Mouse (Mus musculus): Measurements from ENCODE around the gene Cyp17a1. TPM values are rescaled to one million over a fixed set of nuclear protein-coding genes. Genes with fewer than 3 reads are reported as not detected.

Cyp17a1 gene
- polyA plus RNA-seq, 1 experiment from 2014 or later, result 0.86 TPM

GRCm38 (mm10) chr19:46668263-46668662 is 4.7 kb downstream of the Cyp17a1 start:
- 82% methylated on average over 10 of the region's 10 CpGs for WGBS
- H3K27ac ChIP-seq (ENCODE audit: poor library complexity, severe bottlenecking), result no peak overlapping the region
- H3K36me3 ChIP-seq, result no peaks in the 10 kb centered on the region
- H3K4me2 ChIP-seq, result no peak overlapping the region
- no peak overlapping the region for H3K4me3 ChIP-seq
- ATAC-seq (ENCODE audit: insufficient number of reproducible peaks, low FRiP score), result no peak
- H3K4me1 ChIP-seq (replicated peaks), result peaks cover 32% of the 10 kb centered on the region
- no peaks in the 10 kb centered on the region for H3K9me3 ChIP-seq (replicated peaks)
- peaks cover 10% of the 10 kb centered on the region; the same call in 1 of the 2 replicates for H3K27me3 ChIP-seq (replicated peaks)
- no peak overlapping the region for H3K9ac ChIP-seq

DNA sequence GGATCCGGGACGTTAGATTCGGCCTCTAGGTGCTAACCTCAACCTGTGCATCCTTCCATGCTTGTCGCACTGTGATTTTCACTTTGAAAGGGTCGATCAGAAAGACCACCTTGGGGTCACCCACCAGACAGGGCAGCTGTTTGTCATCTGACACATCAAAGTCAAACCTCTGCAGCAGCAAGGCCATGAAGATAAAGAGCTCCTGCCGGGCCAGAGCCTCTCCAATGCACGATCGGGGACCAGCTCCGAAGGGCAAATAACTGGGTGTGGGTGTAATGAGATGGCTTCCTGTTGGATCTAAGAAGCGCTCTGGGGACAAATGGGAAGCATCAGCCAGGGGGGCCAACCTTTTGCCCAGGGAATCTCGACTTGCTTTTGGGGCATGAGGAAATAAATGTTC is 5.7 kb downstream of the Cyp17a1 start:
- H3K9me3 ChIP-seq (replicated peaks), result no peaks in the 10 kb centered on the region
- H3K27me3 ChIP-seq (replicated peaks), result peaks cover 10% of the 10 kb centered on the region; the same call in 1 of the 2 replicates
- peaks cover 35% of the 10 kb centered on the region for H3K4me1 ChIP-seq (replicated peaks)
- H3K4me2 ChIP-seq, result no peak overlapping the region
- H3K4me3 ChIP-seq, result no peak overlapping the region
- H3K36me3 ChIP-seq, result no peaks in the 10 kb centered on the region
- no peak overlapping the region for H3K9ac ChIP-seq
- ATAC-seq (ENCODE audit: insufficient number of reproducible peaks, low FRiP score), result no peak
- 48% methylated on average over 11 of the region's 11 CpGs for WGBS
- no peak overlapping the region for H3K27ac ChIP-seq (ENCODE audit: poor library complexity, severe bottlenecking)

DNA sequence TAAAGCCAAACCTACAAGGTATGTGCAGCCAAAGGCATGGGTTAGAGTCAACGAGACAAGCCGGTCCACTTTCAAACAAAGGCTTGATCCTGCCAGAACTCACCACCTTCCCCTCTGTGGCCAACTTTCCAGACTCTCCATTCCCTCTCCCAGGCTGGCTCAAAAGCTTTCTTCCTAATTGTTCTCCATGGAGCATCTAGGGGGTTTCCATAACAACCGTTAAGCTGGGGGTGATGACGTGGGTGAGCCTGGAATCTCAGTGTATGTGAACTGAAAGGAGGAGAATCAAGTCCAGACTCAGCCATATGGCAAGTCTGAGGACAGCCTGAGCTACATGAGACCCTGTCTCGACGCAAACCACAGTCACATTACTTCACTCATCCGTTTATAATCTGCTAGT is 7.5 kb downstream of the Cyp17a1 start:
- H3K4me1 ChIP-seq (replicated peaks), result peaks cover 46% of the 10 kb centered on the region

DNA sequence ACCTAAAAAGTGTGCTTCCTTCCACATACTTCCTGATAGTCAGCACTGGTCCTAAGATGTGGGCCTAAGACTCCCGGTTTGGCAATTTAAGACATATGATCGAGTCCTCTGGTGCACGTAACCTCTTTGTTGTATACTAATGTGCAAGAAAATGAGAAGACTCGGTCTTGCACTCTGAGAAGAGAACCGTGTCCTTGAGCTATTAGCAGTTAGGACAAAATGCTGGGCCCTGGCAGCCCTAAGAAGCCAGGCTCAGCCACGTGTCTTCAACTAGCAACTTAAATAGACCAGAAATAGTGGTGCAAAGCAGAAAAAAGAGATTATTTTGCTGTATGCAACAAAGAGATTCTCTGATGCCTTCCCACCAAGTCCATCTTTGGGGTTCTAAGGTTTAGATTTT is 10.2 kb downstream of the Cyp17a1 start:
- 77% methylated on average over 6 of the region's 6 CpGs for WGBS
- Histone ChIP-seq H3K9ac (no peak overlapping the region), H3K27me3 (replicated peaks) (no peaks in the 10 kb centered on the region), H3K4me2 (no peak overlapping the region), H3K4me3 (no peak overlapping the region), H3K9me3 (replicated peaks) (no peaks in the 10 kb centered on the region), H3K4me1 (replicated peaks) (peaks cover 49% of the 10 kb centered on the region), H3K36me3 (peaks cover 4% of the 10 kb centered on the region; the same call in 1 of the 2 replicates), H3K27ac (ENCODE audit: poor library complexity, severe bottlenecking) (no peak overlapping the region)
- no peak for ATAC-seq (ENCODE audit: insufficient number of reproducible peaks, low FRiP score)

More for the DNA sequence above, 7.5 kb downstream of the Cyp17a1 start:
- Histone ChIP-seq H3K9me3 (replicated peaks) (no peaks in the 10 kb centered on the region), H3K4me2 (no peak overlapping the region), H3K36me3 (no peaks in the 10 kb centered on the region), H3K4me3 (no peak overlapping the region), H3K27ac (ENCODE audit: poor library complexity, severe bottlenecking) (no peak overlapping the region), H3K27me3 (replicated peaks) (no peaks in the 10 kb centered on the region), H3K9ac (no peak overlapping the region)
- ATAC-seq (ENCODE audit: insufficient number of reproducible peaks, low FRiP score), result no peak
- WGBS, result 57% methylated on average over 7 of the region's 7 CpGs

GRCm38 (mm10) chr19:46662214-46662613 is 10.8 kb downstream of the Cyp17a1 start:
- Histone ChIP-seq H3K4me2 (no peak overlapping the region), H3K27me3 (replicated peaks) (no peaks in the 10 kb centered on the region), H3K9me3 (replicated peaks) (no peaks in the 10 kb centered on the region), H3K27ac (ENCODE audit: poor library complexity, severe bottlenecking) (no peak overlapping the region), H3K4me1 (replicated peaks) (peaks cover 45% of the 10 kb centered on the region), H3K36me3 (peaks cover 8% of the 10 kb centered on the region), H3K4me3 (no peak overlapping the region), H3K9ac (no peak overlapping the region)
- 71% methylated on average over 8 of the region's 8 CpGs for WGBS
- ATAC-seq (ENCODE audit: insufficient number of reproducible peaks, low FRiP score), result no peak

DNA sequence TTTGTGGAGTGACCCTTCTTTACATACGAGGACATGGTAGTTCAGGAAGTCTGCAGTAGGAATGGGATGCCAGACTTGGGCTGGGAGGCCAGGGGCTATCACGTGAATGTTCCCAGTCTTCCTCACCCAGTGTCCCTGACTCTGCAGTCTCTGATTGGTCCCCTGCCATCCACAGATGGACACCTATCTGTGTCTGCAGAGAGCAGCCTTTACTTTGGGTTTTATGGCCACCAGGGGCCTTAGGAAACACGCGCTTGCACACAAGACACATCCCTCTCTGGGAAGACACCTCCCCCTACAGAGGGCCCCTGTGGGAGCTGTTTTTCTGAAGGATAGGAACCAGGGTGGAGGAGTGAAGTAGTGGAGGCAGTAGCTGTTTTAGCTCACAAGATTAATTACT is 11.5 kb downstream of the Cyp17a1 start:
- 49% methylated on average over 4 of the region's 4 CpGs for WGBS
- H3K9ac ChIP-seq, result no peak overlapping the region
- H3K27ac ChIP-seq (ENCODE audit: poor library complexity, severe bottlenecking), result no peak overlapping the region
- no peak overlapping the region for H3K4me2 ChIP-seq
- H3K4me1 ChIP-seq (replicated peaks), result peaks cover 51% of the 10 kb centered on the region
- H3K9me3 ChIP-seq (replicated peaks), result no peaks in the 10 kb centered on the region
- H3K4me3 ChIP-seq, result no peak overlapping the region
- ATAC-seq (ENCODE audit: insufficient number of reproducible peaks, low FRiP score), result peak; percentile 40; the same call in 1 of the 2 replicates
- no peaks in the 10 kb centered on the region for H3K27me3 ChIP-seq (replicated peaks)
- peaks cover 15% of the 10 kb centered on the region for H3K36me3 ChIP-seq

- Histone ChIP-seq H3K4me3 (no peak overlapping the region), H3K9me3 (replicated peaks) (no peaks in the 10 kb centered on the region), H3K9ac (no peak overlapping the region), H3K36me3 (peaks cover 42% of the 10 kb centered on the region), H3K27me3 (replicated peaks) (no peaks in the 10 kb centered on the region), H3K27ac (ENCODE audit: poor library complexity, severe bottlenecking) (0 out of 2 replicates have a peak overlapping the region, but pooled peaks have one; percentile 1), H3K4me2 (no peak overlapping the region), H3K4me1 (replicated peaks) (peaks cover 53% of the 10 kb centered on the region)
- WGBS, result 53% methylated on average over 9 of the region's 9 CpGs
- no peak for ATAC-seq (ENCODE audit: insufficient number of reproducible peaks, low FRiP score)
Measured at GRCm38 (mm10) chr19:46658851-46659250, 14.1 kb downstream of the Cyp17a1 start.

DNA sequence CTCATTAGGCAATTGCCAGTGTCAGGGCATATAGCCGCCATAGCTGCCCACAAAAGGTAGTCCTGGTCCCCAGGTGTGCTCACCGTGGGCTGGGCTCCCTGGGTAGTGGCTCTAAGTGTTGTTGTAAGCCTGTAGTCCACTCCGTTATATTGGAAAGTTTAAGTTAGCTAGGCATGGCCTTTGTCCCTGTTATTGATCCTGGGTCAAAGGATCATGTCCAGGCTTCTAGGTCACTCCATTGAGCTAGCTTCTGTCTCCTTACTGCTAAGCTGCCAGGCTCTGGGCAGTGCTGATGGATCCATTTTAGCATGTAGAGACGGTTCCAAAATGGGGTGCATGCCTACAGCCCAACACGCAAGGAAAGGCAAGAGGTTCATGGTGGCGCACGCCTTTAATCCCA is 14.6 kb downstream of the Cyp17a1 start:
- Histone ChIP-seq H3K27ac (ENCODE audit: poor library complexity, severe bottlenecking) (no peak overlapping the region), H3K4me2 (no peak overlapping the region), H3K9ac (no peak overlapping the region), H3K36me3 (peaks cover 47% of the 10 kb centered on the region), H3K4me1 (replicated peaks) (peaks cover 55% of the 10 kb centered on the region), H3K27me3 (replicated peaks) (no peaks in the 10 kb centered on the region), H3K4me3 (no peak overlapping the region), H3K9me3 (replicated peaks) (no peaks in the 10 kb centered on the region)
- 95% methylated on average over 7 of the region's 7 CpGs for WGBS
- no peak for ATAC-seq (ENCODE audit: insufficient number of reproducible peaks, low FRiP score)

DNA sequence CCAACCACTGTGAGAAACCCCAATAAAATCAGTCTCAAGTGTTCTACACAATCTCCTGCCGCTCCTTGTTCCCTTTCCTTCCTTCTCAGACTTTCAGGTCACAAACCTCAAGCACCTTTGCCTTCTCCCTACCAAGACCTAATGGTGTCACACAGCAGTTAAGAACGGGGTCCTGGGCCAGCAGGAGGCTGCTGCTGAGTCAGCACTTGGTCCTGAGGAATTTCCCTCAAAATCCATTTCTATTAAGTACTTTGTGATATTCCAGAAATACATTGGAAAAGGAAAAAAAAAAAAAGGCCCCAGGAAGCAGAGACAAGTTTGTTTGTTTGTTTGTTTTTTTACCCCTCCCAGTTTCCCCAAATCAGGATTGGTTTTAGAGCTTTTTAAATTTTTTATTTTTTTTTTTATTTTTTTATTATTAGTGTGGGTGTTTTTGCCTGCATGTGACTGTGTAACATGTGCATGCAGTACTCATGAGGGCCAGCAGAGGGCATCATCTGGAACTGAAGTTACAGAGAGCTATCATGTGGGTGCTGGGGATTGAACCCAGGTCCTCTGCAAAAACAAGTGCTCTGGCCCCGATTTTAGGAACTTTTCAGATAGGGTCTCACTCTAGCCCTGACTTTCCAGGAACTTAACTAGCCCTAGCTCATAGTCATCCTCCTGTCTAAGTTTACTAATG is 15.5 kb downstream of the Cyp17a1 start:
- H3K9ac ChIP-seq, result no peak overlapping the region
- no peak overlapping the region for H3K27ac ChIP-seq (ENCODE audit: poor library complexity, severe bottlenecking)
- peaks cover 56% of the 10 kb centered on the region for H3K4me1 ChIP-seq (replicated peaks)
- no peak for ATAC-seq (ENCODE audit: insufficient number of reproducible peaks, low FRiP score)
- no peak overlapping the region for H3K4me3 ChIP-seq
- H3K27me3 ChIP-seq (replicated peaks), result no peaks in the 10 kb centered on the region
- H3K9me3 ChIP-seq (replicated peaks), result no peaks in the 10 kb centered on the region
- WGBS, result 90% methylated on average over 3 of the region's 3 CpGs
- H3K4me2 ChIP-seq, result no peak overlapping the region
- peaks cover 53% of the 10 kb centered on the region for H3K36me3 ChIP-seq

- Histone ChIP-seq H3K9me3 (replicated peaks) (no peaks in the 10 kb centered on the region), H3K36me3 (peaks cover 62% of the 10 kb centered on the region), H3K4me1 (replicated peaks) (peaks cover 48% of the 10 kb centered on the region), H3K4me3 (no peak overlapping the region), H3K27me3 (replicated peaks) (no peaks in the 10 kb centered on the region), H3K9ac (no peak overlapping the region), H3K27ac (ENCODE audit: poor library complexity, severe bottlenecking) (peak overlapping the region; percentile 25; the same call in 1 of the 2 replicates), H3K4me2 (no peak overlapping the region)
- ATAC-seq (ENCODE audit: insufficient number of reproducible peaks, low FRiP score), result no peak
- 85% methylated on average over 21 of the region's 21 CpGs for WGBS
Measured at GRCm38 (mm10) chr19:46656151-46656840, 16.7 kb downstream of the Cyp17a1 start.

DNA sequence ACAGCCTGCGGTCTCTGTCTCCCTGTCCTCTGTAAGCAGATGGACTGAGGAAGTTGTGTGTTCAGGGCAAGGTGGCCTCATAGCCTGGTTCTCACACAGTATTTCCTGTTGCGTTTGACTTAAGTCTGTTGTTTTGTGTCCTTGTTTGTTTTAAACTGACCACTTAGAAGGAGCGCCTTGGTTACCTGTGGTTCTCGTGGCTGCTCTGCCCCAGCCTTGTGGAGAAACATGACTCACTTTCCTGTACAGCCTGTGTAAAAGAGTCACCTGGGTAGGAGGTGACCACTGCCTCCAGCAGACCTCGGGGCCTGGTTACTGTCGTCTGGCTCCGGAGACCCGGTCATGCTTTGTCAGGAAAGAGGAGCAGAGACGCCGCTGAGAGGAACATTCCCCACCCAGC is 17.3 kb downstream of the Cyp17a1 start:
- peaks cover 62% of the 10 kb centered on the region for H3K36me3 ChIP-seq
- WGBS, result 86% methylated on average over 10 of the region's 10 CpGs
- H3K9me3 ChIP-seq (replicated peaks), result no peaks in the 10 kb centered on the region
- no peak for ATAC-seq (ENCODE audit: insufficient number of reproducible peaks, low FRiP score)
- no peak overlapping the region for H3K4me2 ChIP-seq
- no peak overlapping the region for H3K4me3 ChIP-seq
- peak overlapping the region; percentile 25; the same call in 1 of the 2 replicates for H3K27ac ChIP-seq (ENCODE audit: poor library complexity, severe bottlenecking)
- H3K9ac ChIP-seq, result no peak overlapping the region
- peaks cover 41% of the 10 kb centered on the region for H3K4me1 ChIP-seq (replicated peaks)
- no peaks in the 10 kb centered on the region for H3K27me3 ChIP-seq (replicated peaks)
